Mouse (Mus musculus): ENCODE data around the gene Flt3.
A peak's percentile ranks its signal among the peaks of the same experiment; 100 is the strongest.

The Flt3 gene

DNA sequence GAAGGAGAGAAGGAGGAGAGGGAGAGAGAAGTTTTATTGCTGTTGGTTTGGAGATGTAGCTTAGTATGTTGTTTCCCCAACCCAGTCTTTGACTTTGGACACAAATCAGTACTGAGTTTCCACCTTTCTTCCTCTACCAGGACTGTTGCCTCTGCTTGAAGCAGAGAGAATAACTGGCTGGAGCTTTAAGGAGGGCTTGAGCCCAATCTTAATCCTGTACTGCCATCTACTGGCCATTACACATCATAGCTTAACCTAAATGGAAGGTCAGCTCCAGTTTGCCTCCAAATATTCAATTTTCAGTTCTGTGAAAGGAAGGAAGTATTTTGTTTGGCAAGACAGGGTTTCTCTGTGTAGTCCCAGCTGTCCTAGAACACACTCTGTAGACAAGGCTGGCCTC is 80.6 kb downstream of the Flt3 start:
- Histone ChIP-seq H3K36me3 (ENCODE audit: insufficient read depth, low read length) (no peaks in the 10 kb centered on the region), H3K9me3 (ENCODE audit: low read length) (no peaks in the 10 kb centered on the region), H3K27me3 (ENCODE audit: insufficient read depth, low read length) (peaks cover 67% of the 10 kb centered on the region), H3K4me1 (replicated peaks; ENCODE audit: low read depth, low read length) (peaks cover 20% of the 10 kb centered on the region), H3K4me3 (replicated peaks; ENCODE audit: low read length) (no peak overlapping the region)
- TF ChIP-seq CTCF (conservative IDR thresholded peaks at IDR 0.05; ENCODE audit: low read length) (peak; percentile 52), POU5F1 (IDR thresholded peaks at IDR 0.05; ENCODE audit: borderline replicate concordance, low read length) (no peak), NANOG (IDR thresholded peaks at IDR 0.05; ENCODE audit: borderline replicate concordance, low read length) (no peak)

GRCm38 (mm10) chr5:147317991-147318390 is 82.3 kb downstream of the Flt3 start:
- no peaks in the 10 kb centered on the region for H3K36me3 ChIP-seq (ENCODE audit: insufficient read depth, low read length)
- no peak overlapping the region for H3K4me3 ChIP-seq (replicated peaks; ENCODE audit: low read length)
- no peaks in the 10 kb centered on the region for H3K9me3 ChIP-seq (ENCODE audit: low read length)
- TF ChIP-seq POU5F1 (IDR thresholded peaks at IDR 0.05; ENCODE audit: borderline replicate concordance, low read length) (no peak), CTCF (conservative IDR thresholded peaks at IDR 0.05; ENCODE audit: low read length) (peak; percentile 55), NANOG (IDR thresholded peaks at IDR 0.05; ENCODE audit: borderline replicate concordance, low read length) (no peak)
- peaks cover 25% of the 10 kb centered on the region for H3K4me1 ChIP-seq (replicated peaks; ENCODE audit: low read depth, low read length)
- peaks cover 84% of the 10 kb centered on the region for H3K27me3 ChIP-seq (ENCODE audit: insufficient read depth, low read length)

DNA sequence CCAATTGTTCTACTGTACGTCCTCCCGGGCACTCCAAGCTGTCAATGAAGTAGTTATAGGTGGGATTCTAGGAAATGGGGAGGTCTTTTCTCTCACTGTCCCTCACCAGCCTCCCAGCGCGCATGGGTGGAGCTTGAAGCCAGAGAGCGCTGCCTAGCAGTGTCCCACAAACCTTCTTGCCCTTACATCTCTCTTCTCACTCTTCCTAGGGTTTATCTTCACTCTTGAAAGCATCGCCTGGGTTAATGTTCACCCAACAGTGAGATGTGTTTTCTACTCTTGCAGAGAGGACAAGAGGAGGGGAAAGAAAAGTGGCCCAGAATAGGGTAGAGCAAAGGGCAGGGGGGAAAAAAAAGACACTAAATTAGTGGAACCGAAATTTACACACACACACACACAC is 83.0 kb downstream of the Flt3 start:
- peaks cover 29% of the 10 kb centered on the region for H3K4me1 ChIP-seq (replicated peaks; ENCODE audit: low read depth, low read length)
- no peaks in the 10 kb centered on the region for H3K9me3 ChIP-seq (ENCODE audit: low read length)
- no peaks in the 10 kb centered on the region for H3K36me3 ChIP-seq (ENCODE audit: insufficient read depth, low read length)
- TF ChIP-seq CTCF (conservative IDR thresholded peaks at IDR 0.05; ENCODE audit: low read length) (no peak), NANOG (IDR thresholded peaks at IDR 0.05; ENCODE audit: borderline replicate concordance, low read length) (no peak), POU5F1 (IDR thresholded peaks at IDR 0.05; ENCODE audit: borderline replicate concordance, low read length) (no peak)
- H3K27me3 ChIP-seq (ENCODE audit: insufficient read depth, low read length): peaks cover 85% of the 10 kb centered on the region
- H3K4me3 ChIP-seq (replicated peaks; ENCODE audit: low read length): no peak overlapping the region

GRCm38 (mm10) chr5:147315432-147316075 is 84.7 kb downstream of the Flt3 start:
- TF ChIP-seq POU5F1 (IDR thresholded peaks at IDR 0.05; ENCODE audit: borderline replicate concordance, low read length) (no peak), CTCF (conservative IDR thresholded peaks at IDR 0.05; ENCODE audit: low read length) (no peak), NANOG (IDR thresholded peaks at IDR 0.05; ENCODE audit: borderline replicate concordance, low read length) (no peak)
- H3K4me1 ChIP-seq (replicated peaks; ENCODE audit: low read depth, low read length): peaks cover 29% of the 10 kb centered on the region
- no peaks in the 10 kb centered on the region for H3K36me3 ChIP-seq (ENCODE audit: insufficient read depth, low read length)
- H3K4me3 ChIP-seq (replicated peaks; ENCODE audit: low read length): peak overlapping the region; percentile 49
- no peaks in the 10 kb centered on the region for H3K9me3 ChIP-seq (ENCODE audit: low read length)
- peaks cover 89% of the 10 kb centered on the region for H3K27me3 ChIP-seq (ENCODE audit: insufficient read depth, low read length)

- 0 out of 2 replicates have a peak, but pooled peaks have one; percentile 49 for TF ChIP-seq NANOG (IDR thresholded peaks at IDR 0.05; ENCODE audit: borderline replicate concordance, low read length)
- TF ChIP-seq CTCF (conservative IDR thresholded peaks at IDR 0.05; ENCODE audit: low read length): no peak
- no peak for TF ChIP-seq POU5F1 (IDR thresholded peaks at IDR 0.05; ENCODE audit: borderline replicate concordance, low read length)
- H3K9me3 ChIP-seq (ENCODE audit: low read length): no peaks in the 10 kb centered on the region
- H3K4me1 ChIP-seq (replicated peaks; ENCODE audit: low read depth, low read length): peaks cover 29% of the 10 kb centered on the region
- peak overlapping the region; percentile 49 for H3K4me3 ChIP-seq (replicated peaks; ENCODE audit: low read length)
- no peaks in the 10 kb centered on the region for H3K36me3 ChIP-seq (ENCODE audit: insufficient read depth, low read length)
- H3K27me3 ChIP-seq (ENCODE audit: insufficient read depth, low read length): peaks cover 92% of the 10 kb centered on the region
Measured at GRCm38 (mm10) chr5:147314646-147315431, 85.5 kb downstream of the Flt3 start.

DNA sequence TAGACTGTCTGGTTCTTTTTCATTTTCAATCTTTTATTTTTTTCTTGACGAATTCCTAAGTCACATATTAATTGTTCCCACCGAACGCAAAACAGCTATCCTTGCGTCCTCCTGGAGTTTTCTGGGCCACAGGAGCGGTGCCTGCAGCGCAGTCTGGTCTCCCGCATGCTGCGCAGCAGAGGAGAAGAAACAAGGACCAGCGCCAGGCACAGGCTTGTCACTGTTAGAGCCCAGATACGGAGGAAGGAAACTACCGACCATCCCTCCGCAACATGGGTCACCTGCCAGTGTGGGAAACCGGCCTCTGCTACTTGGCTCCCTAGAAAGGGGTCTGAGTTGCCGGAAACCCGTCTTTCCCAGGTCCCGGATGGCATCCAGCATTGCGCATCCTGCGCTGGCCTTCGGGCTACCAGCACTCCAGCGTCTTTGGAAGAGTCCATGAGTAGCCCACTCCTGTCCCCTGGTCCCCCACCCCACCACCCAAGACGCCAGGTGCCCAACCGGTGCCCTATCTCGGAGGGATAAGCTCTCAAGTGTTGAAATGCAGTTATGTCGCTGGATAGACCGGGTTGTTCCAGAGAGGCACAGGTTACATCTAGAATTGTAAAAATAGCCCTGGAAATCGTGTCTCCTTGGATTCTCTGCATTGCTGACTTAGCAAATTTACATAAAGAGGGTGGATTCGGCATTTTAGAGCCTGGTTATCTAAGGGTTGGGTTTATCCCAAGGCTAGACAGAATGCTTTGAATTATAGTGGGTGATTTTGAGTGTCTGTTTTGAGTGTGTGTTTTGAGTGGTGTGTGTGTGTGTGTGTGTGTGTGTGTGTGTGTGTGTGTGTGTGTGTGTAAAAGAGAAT is 87.2 kb downstream of the Flt3 start:
- peaks cover 99% of the 10 kb centered on the region for H3K27me3 ChIP-seq (ENCODE audit: insufficient read depth, low read length)
- H3K4me3 ChIP-seq (replicated peaks; ENCODE audit: low read length): no peak overlapping the region
- H3K36me3 ChIP-seq (ENCODE audit: insufficient read depth, low read length): no peaks in the 10 kb centered on the region
- TF ChIP-seq NANOG (IDR thresholded peaks at IDR 0.05; ENCODE audit: borderline replicate concordance, low read length): no peak
- TF ChIP-seq POU5F1 (IDR thresholded peaks at IDR 0.05; ENCODE audit: borderline replicate concordance, low read length): no peak
- TF ChIP-seq CTCF (conservative IDR thresholded peaks at IDR 0.05; ENCODE audit: low read length): no peak
- no peaks in the 10 kb centered on the region for H3K9me3 ChIP-seq (ENCODE audit: low read length)
- peaks cover 29% of the 10 kb centered on the region for H3K4me1 ChIP-seq (replicated peaks; ENCODE audit: low read depth, low read length)

GRCm38 (mm10) chr5:147309786-147310185 is 90.5 kb downstream of the Flt3 start:
- H3K9me3 ChIP-seq (ENCODE audit: low read length): no peaks in the 10 kb centered on the region
- no peaks in the 10 kb centered on the region for H3K36me3 ChIP-seq (ENCODE audit: insufficient read depth, low read length)
- peaks cover 99% of the 10 kb centered on the region for H3K27me3 ChIP-seq (ENCODE audit: insufficient read depth, low read length)
- no peak overlapping the region for H3K4me3 ChIP-seq (replicated peaks; ENCODE audit: low read length)
- peaks cover 37% of the 10 kb centered on the region for H3K4me1 ChIP-seq (replicated peaks; ENCODE audit: low read depth, low read length)
- no peak for TF ChIP-seq NANOG (IDR thresholded peaks at IDR 0.05; ENCODE audit: borderline replicate concordance, low read length)
- TF ChIP-seq CTCF (conservative IDR thresholded peaks at IDR 0.05; ENCODE audit: low read length): no peak
- TF ChIP-seq POU5F1 (IDR thresholded peaks at IDR 0.05; ENCODE audit: borderline replicate concordance, low read length): no peak

- Histone ChIP-seq H3K9me3 (ENCODE audit: low read length) (no peaks in the 10 kb centered on the region), H3K36me3 (ENCODE audit: insufficient read depth, low read length) (no peaks in the 10 kb centered on the region), H3K4me1 (replicated peaks; ENCODE audit: low read depth, low read length) (peaks cover 46% of the 10 kb centered on the region), H3K27me3 (ENCODE audit: insufficient read depth, low read length) (peaks cover 99% of the 10 kb centered on the region), H3K4me3 (replicated peaks; ENCODE audit: low read length) (no peak overlapping the region)
- TF ChIP-seq CTCF (conservative IDR thresholded peaks at IDR 0.05; ENCODE audit: low read length) (no peak), NANOG (IDR thresholded peaks at IDR 0.05; ENCODE audit: borderline replicate concordance, low read length) (no peak), POU5F1 (IDR thresholded peaks at IDR 0.05; ENCODE audit: borderline replicate concordance, low read length) (no peak)
Measured at GRCm38 (mm10) chr5:147308451-147308850, 91.8 kb downstream of the Flt3 start.

Data from E14TG2a.4 (cell line).